Mouse (Mus musculus) forebrain, embryonic 13.5 days (tissue): Measurements from ENCODE around the gene Kiss1r. TPM values are rescaled to one million over a fixed set of nuclear protein-coding genes. Genes with fewer than 3 reads are reported as not detected.
A peak's percentile ranks its signal among the peaks of the same experiment; 100 is the strongest.
"Not testable (repeated sequence)": the region's sequence is repeated elsewhere in the genome, so short reads cannot be mapped to it uniquely, and the experiment has no call there.

Source experiments
- ATAC-seq: fragments of 200-750 bp; cut with Nextera tagmentation; 2 replicates; pipeline ENCODE4 v1.8.0; 2017
- H3K27ac ChIP-seq: fragments of 300-500 bp; sonication (generic); 2 replicates; pipeline ENCODE4 v1.5.1; 2015; ENCODE audit warnings: inconsistent platforms, mild to moderate bottlenecking, moderate library complexity
- H3K27me3 ChIP-seq: fragments of 300-500 bp; sonication (generic); 2 replicates; pipeline ENCODE4 v1.6.1; 2015; ENCODE audit warnings: mild to moderate bottlenecking, inconsistent platforms
- H3K36me3 ChIP-seq: fragments of 300-500 bp; sonication (generic); 2 replicates; pipeline ENCODE4 v1.6.1; 2015; ENCODE audit warnings: mild to moderate bottlenecking, inconsistent platforms; ENCODE audit not compliant: poor library complexity, severe bottlenecking
- H3K4me1 ChIP-seq: fragments of 300-500 bp; sonication (generic); 2 replicates; pipeline ENCODE4 v1.6.1; 2015; ENCODE audit warnings: inconsistent platforms
- H3K4me2 ChIP-seq: fragments of 300-500 bp; sonication (generic); 2 replicates; pipeline ENCODE4 v1.6.1; 2015; ENCODE audit warnings: inconsistent platforms, mild to moderate bottlenecking, moderate library complexity
- H3K4me3 ChIP-seq: fragments of 300-500 bp; sonication (generic); 2 replicates; pipeline ENCODE4 v1.5.1; 2015; ENCODE audit warnings: mild to moderate bottlenecking, inconsistent platforms
- H3K9ac ChIP-seq: fragments of 300-500 bp; sonication (generic); 2 replicates; pipeline ENCODE4 v1.6.1; 2015; ENCODE audit warnings: mild to moderate bottlenecking, inconsistent platforms
- H3K9me3 ChIP-seq: fragments of 300-500 bp; sonication (generic); replicated peaks from 2 replicates; pipeline ENCODE4 v1.6.1; 2016; ENCODE audit warnings: inconsistent platforms
- WGBS: fragments of 180-500 bp; shearing (Covaris S2); methylation state at CpG from one replicate; pipeline ENCODE4 v1.1.7; 2015; 5-methylcytosine and 5-hydroxymethylcytosine counted together
- polyA plus RNA-seq: library from polyadenylated mRNA; unstranded; fragments of >200 nt; fragmentation: Nextera tagmentation; extraction: Ambion mirVana; gene quantifications from 2 replicates; pipeline ENCODE4 v1.2.1, GENCODE M21; 2015

The Kiss1r gene
- polyA plus RNA-seq, 1 experiment from 2014 or later = 1.3 TPM

DNA sequence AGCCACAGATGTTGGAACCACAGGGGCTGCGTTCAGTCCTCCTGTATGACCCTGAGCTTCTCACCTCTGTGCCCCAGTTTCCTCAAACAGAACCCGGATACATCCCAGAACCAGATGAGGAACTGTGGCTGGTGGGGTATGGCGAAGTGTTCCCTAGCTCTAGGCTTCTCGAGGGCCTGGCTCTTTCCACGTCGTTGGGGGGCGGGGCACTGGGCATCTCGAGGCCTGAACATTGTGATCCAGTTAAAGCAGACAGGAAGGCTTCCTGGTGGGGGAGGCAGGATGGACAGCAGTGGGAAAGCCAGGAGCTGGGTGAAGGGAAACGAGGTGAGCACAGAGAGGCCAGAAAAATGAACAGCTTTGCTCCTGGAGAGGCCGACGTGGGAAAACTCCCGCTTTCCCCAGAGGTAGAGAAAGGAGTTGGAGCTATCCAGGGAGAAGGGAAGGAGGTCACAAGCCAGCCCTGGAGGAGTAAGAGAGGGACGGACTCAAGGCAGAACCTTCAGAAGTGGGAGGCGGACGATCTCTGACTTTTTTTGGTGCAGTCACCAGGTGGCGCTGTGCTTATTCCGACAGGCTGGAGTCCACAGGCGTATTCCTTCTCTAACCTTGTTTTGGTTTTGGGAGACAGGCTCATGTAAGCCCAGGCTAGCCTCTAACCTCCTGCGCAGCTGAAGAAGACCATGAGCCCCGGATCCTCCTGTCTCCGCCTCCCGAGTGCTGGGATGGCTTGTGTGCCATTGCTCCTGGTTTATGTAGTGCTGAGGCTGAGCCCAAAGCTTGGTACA, 33.3 kb upstream of the Kiss1r start:
- ATAC-seq = 0 out of 2 replicates have a peak, but pooled peaks have one; percentile 24
- no peaks in the 10 kb centered on the region for H3K9me3 ChIP-seq
- no peak overlapping the region for H3K27ac ChIP-seq
- H3K4me1 ChIP-seq = peaks cover 7% of the 10 kb centered on the region
- no peak overlapping the region for H3K9ac ChIP-seq
- WGBS = 14% methylated on average over 22 of the region's 22 CpGs
- H3K36me3 ChIP-seq = no peaks in the 10 kb centered on the region
- no peak overlapping the region for H3K4me2 ChIP-seq
- peaks cover 36% of the 10 kb centered on the region for H3K27me3 ChIP-seq
- H3K4me3 ChIP-seq = no peak overlapping the region

GRCm38 (mm10) chr10:79884446-79884845, 32.3 kb upstream of the Kiss1r start:
- H3K4me3 ChIP-seq = no peak overlapping the region
- 66% methylated on average over 4 of the region's 4 CpGs for WGBS
- ATAC-seq = no peak
- H3K27ac ChIP-seq = no peak overlapping the region
- peaks cover 7% of the 10 kb centered on the region for H3K4me1 ChIP-seq
- H3K9me3 ChIP-seq = no peaks in the 10 kb centered on the region
- H3K9ac ChIP-seq = no peak overlapping the region
- H3K36me3 ChIP-seq = no peaks in the 10 kb centered on the region
- H3K4me2 ChIP-seq = no peak overlapping the region
- H3K27me3 ChIP-seq = peaks cover 33% of the 10 kb centered on the region

DNA sequence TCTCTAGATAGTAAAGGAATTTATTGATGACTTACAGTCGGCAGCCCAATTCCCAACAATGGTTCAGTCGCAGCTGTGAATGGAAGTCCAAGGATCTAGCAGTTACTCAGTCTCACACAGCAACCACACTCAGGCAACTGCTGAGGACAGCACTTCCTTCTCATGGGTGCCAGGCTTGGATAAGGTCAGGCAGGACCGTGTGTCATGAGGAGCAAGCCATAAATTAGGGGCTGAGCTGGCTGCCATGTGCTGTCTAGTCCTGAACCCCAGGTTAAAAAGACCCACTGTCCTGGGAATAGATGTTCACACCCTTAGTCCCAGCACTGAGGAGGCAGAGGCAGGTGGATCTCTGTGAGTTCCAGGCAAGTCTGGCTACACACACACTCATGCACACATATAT, 31.8 kb upstream of the Kiss1r start:
- ATAC-seq, H3K9ac ChIP-seq, H3K4me1 ChIP-seq, H3K4me3 ChIP-seq, H3K4me2 ChIP-seq, H3K9me3 ChIP-seq, H3K27ac ChIP-seq, H3K36me3 ChIP-seq: not testable (repeated sequence)
- WGBS = 79% methylated on average over 3 of the region's 3 CpGs
- H3K27me3 ChIP-seq = peaks cover 33% of the 10 kb centered on the region

DNA sequence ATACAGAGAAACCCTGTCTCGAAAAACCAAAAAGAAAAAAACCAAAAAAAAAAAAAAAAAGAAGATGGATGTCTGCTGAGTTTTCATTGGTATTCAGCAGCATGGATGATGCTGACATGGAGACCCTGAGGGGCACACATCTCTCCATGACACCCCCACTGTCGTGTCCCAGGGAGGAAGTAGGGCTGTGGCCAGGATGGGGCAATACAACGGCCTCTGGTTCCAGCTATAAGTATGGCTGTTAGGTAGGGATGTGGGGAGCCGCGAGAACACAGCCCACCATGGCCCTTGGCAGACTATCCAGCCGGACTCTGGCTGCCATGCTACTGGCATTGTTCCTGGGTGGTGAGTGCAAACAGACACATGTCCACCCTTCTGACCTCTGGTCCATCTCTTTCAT, 30.7 kb upstream of the Kiss1r start, which contains the start of gene Elane:
Gene Elane (plus strand): TSS at position 194 of the 400 bp plus-strand sequence.
- Histone ChIP-seq H3K9me3 (no peaks in the 10 kb centered on the region), H3K27me3 (peaks cover 33% of the 10 kb centered on the region), H3K4me3 (no peak within 1 kb of the TSS), H3K4me1 (peaks cover 7% of the 10 kb centered on the region), H3K27ac (no peak within 1 kb of the TSS), H3K9ac (no peak within 1 kb of the TSS), H3K36me3 (no peaks in the 10 kb centered on the region), H3K4me2 (no peak within 1 kb of the TSS)
- ATAC-seq = no peak
- WGBS = 80% methylated on average over 6 of the region's 6 CpGs

DNA sequence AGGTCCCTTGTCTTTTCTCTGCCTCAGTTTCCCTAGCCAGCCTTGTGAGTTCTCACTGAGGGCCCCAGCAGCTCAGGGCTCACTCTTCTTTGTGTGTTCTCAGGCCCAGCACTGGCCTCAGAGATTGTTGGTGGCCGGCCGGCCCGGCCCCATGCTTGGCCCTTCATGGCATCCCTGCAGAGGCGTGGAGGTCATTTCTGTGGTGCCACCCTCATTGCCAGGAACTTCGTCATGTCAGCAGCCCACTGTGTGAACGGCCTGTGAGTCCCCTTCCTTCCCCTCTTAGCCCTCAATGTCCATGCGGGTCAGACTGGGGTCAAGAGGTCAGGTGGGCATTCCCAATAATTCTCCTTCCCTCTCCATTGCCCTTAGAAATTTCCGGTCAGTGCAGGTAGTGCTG, 30.2 kb upstream of the Kiss1r start:
- ATAC-seq = no peak
- WGBS = 86% methylated on average over 8 of the region's 8 CpGs
- no peak overlapping the region for H3K4me3 ChIP-seq

GRCm38 (mm10) chr10:79889386-79889785, 27.4 kb upstream of the Kiss1r start:
- WGBS = 96% methylated on average over 2 of the region's 2 CpGs
- no peak overlapping the region for H3K9ac ChIP-seq

More for the DNA sequence above, 30.2 kb upstream of the Kiss1r start:
- no peak overlapping the region for H3K4me2 ChIP-seq
- H3K4me1 ChIP-seq = peaks cover 7% of the 10 kb centered on the region
- H3K9me3 ChIP-seq = no peaks in the 10 kb centered on the region
- H3K27ac ChIP-seq = no peak overlapping the region
- H3K27me3 ChIP-seq = peaks cover 27% of the 10 kb centered on the region
- H3K36me3 ChIP-seq = no peaks in the 10 kb centered on the region
- no peak overlapping the region for H3K9ac ChIP-seq

DNA sequence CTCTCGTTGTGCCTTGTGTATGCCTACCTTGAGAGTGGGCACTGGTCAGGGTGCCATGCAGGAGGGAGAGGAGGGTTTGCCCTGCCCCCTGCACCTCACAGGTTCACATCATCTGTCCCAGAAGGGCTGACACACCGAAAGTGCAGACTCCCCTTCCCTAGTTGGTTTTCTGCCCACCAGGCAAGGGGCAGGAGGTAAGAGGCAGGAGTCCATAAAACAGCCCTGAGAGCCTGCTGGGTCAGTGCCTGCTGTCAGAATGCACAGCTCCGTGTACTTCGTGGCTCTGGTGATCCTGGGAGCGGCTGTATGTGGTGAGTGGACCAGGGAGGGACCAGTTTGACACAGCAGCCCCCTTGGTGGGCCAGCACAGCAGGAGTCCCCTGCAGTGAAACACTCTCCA, 26.1 kb upstream of the Kiss1r start, which contains the start of gene Cfd:
Gene Cfd (plus strand): TSS at position 184 of the 400 bp plus-strand sequence.
- ATAC-seq = no peak
- Histone ChIP-seq H3K4me3 (no peak within 1 kb of the TSS), H3K4me1 (no peaks in the 10 kb centered on the region; the same call in 1 of the 2 replicates), H3K36me3 (peaks cover 13% of the 10 kb centered on the region), H3K9me3 (no peaks in the 10 kb centered on the region), H3K27ac (no peak within 1 kb of the TSS), H3K4me2 (no peak within 1 kb of the TSS), H3K27me3 (peaks cover 9% of the 10 kb centered on the region; the same call in 1 of the 2 replicates), H3K9ac (no peak within 1 kb of the TSS)
- 41% methylated on average over 5 of the region's 5 CpGs for WGBS

More at GRCm38 (mm10) chr10:79889386-79889785, 27.4 kb upstream of the Kiss1r start:
- 0 out of 2 replicates have a peak, but pooled peaks cover 4% of the 10 kb centered on the region for H3K36me3 ChIP-seq
- no peaks in the 10 kb centered on the region for H3K9me3 ChIP-seq
- H3K27ac ChIP-seq = no peak overlapping the region
- ATAC-seq = no peak
- H3K27me3 ChIP-seq = peaks cover 9% of the 10 kb centered on the region; the same call in 1 of the 2 replicates
- no peak overlapping the region for H3K4me3 ChIP-seq
- H3K4me2 ChIP-seq = no peak overlapping the region
- no peaks in the 10 kb centered on the region; the same call in 1 of the 2 replicates for H3K4me1 ChIP-seq

DNA sequence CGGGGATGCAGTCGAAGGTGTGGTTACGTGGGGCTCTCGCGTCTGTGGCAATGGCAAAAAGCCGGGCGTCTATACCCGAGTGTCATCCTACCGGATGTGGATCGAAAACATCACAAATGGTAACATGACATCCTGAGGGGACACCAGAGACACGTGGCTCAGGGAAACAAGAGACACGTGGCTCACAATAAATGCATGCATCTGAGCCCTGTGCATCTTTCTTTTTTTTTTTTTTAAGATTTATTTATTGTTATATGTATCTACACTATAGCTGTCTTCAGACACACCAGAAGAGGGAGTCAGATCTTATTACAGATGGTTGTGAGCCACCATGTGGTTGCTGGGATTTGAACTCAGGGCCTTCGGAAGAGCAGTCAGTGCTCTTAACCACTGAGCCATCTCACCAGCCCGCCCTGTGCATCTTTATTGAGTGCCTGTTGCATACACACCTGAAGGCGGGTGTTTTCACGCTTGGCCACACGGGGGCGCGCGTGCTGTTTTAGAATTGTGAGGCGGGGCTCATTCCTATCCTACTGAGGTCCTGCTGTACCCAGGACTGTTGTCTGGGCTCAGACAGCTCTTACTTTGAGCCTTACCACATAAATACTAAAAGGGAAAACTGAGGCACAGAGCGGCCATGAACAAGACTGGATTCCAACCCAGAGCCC, 24.2 kb upstream of the Kiss1r start:
- peak; percentile 68 for ATAC-seq
- H3K9me3 ChIP-seq, H3K4me1 ChIP-seq, H3K27ac ChIP-seq, H3K4me2 ChIP-seq, H3K27me3 ChIP-seq, H3K4me3 ChIP-seq, H3K9ac ChIP-seq: not testable (repeated sequence)
- 44% methylated on average over 22 of the region's 22 CpGs for WGBS
- H3K36me3 ChIP-seq = peaks cover 32% of the 10 kb centered on the region

DNA sequence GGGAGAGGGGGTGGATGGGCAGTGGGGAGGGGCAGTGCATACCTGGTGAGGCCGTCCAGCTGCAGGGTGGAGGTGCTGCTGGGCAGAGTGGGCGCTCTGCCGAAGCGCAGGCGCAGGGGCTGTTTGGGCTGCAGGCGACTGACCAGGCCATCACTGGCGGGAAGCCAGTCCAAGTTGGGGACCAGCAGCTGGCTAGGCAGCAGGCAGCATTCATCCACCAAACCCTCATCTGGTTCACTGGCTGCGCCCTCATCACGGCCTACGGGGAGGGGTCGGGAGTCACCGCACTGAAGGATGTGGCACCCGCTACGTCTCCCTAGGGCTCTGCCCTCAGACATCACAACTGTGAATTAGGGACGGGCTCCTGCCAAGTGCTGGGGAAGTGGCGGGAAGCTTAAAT, 20.5 kb upstream of the Kiss1r start:
- Histone ChIP-seq H3K27ac (no peak overlapping the region), H3K27me3 (peaks cover 13% of the 10 kb centered on the region; the same call in 1 of the 2 replicates), H3K9ac (no peak overlapping the region), H3K4me1 (peaks cover 10% of the 10 kb centered on the region), H3K4me2 (no peak overlapping the region), H3K9me3 (no peaks in the 10 kb centered on the region), H3K4me3 (no peak overlapping the region), H3K36me3 (peaks cover 57% of the 10 kb centered on the region)
- WGBS = 91% methylated on average over 16 of the region's 16 CpGs
- no peak for ATAC-seq

GRCm38 (mm10) chr10:79896814-79897213, 20.0 kb upstream of the Kiss1r start:
- H3K27me3 ChIP-seq = peaks cover 13% of the 10 kb centered on the region; the same call in 1 of the 2 replicates
- no peak overlapping the region for H3K4me2 ChIP-seq
- no peak overlapping the region for H3K4me3 ChIP-seq
- 90% methylated on average over 13 of the region's 13 CpGs for WGBS
- no peaks in the 10 kb centered on the region for H3K9me3 ChIP-seq
- peaks cover 14% of the 10 kb centered on the region for H3K4me1 ChIP-seq
- ATAC-seq = no peak
- no peak overlapping the region for H3K27ac ChIP-seq
- H3K36me3 ChIP-seq = peaks cover 57% of the 10 kb centered on the region
- H3K9ac ChIP-seq = no peak overlapping the region

DNA sequence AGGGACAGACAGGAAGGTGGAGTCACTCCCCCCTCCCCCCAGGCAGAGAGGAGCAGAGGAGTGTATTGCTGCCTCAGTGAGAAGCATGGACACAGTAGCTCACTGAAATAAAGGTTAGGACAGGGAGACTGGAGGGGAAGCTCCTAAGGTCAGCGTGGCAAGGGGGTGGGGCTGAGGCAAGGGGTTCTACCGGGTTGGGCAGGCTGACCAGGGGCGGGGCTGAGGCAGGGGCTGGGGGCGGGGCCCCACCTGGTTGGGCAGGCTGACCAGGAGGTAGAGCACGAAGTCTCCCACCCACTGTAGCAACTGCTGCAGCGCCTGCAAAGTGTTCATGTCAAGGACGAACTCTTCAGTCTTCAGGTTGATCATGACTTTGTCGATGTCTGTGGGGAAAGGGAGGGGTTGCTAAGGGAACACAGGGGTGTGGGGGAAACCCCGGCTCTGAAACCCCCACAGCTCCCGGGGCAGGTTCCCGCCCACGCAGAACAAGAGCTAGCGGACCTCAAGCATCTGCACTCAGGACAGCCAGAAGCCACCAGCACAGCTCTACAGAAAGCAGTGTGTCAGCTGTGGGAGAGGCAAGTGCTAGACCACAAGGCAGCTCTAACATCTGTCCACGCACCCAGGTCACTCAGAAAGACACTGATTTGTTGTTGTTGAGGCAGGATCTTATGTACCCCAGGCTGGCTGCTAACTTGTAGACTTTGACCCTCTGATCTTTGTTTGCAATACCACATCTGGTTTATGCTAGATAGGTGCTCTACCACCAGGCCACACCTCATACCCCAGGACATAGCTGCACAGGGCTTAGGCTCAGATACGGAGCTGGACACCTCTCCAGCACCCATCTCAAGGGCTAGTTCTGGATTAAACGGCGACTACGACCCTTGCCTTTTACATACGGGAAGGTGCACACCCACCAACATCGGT, 19.2 kb upstream of the Kiss1r start:
- H3K4me3 ChIP-seq = no peak overlapping the region
- no peak overlapping the region for H3K27ac ChIP-seq
- H3K36me3 ChIP-seq = peaks cover 58% of the 10 kb centered on the region
- no peak for ATAC-seq
- no peak overlapping the region for H3K9ac ChIP-seq
- H3K4me2 ChIP-seq = no peak overlapping the region
- peaks cover 14% of the 10 kb centered on the region; the same call in 1 of the 2 replicates for H3K27me3 ChIP-seq
- H3K4me1 ChIP-seq = peaks cover 14% of the 10 kb centered on the region
- H3K9me3 ChIP-seq = no peaks in the 10 kb centered on the region
- WGBS = 56% methylated on average over 20 of the region's 20 CpGs
